Mouse (Mus musculus): ENCODE data around the gene Tmem131l.

GRCm38 (mm10) chr3:83905161-83905560, 134.8 kb downstream of the Tmem131l start:
- TF ChIP-seq CTCF (IDR thresholded peaks at IDR 0.05; ENCODE audit: extremely low read depth, insufficient read length, insufficient replicate concordance, low read depth, low read length) (no peak), POLR2A (IDR thresholded peaks at IDR 0.05; ENCODE audit: low read depth, low read length) (no peak)
